Mouse (Mus musculus) lung, embryonic 14.5 days (tissue): ENCODE results near the gene Susd6. TPM values are rescaled to one million over a fixed set of nuclear protein-coding genes. Genes with fewer than 3 reads are reported as not detected.

Source experiments
- ATAC-seq: fragments of 200-750 bp; cut with Nextera tagmentation; 2 replicates; pipeline ENCODE4 v1.8.0; 2017; ENCODE audit warnings: mild to moderate bottlenecking, moderate TSS enrichment, moderate library complexity; ENCODE audit not compliant: insufficient read depth
- DNase-seq: peaks from one replicate; pipeline ENCODE4 v3.0.0-alpha.2; 2015
- H3K27ac ChIP-seq: fragments of 300-500 bp; sonication (generic); 2 replicates; pipeline ENCODE4 v1.5.1; 2014; ENCODE audit warnings: low read depth, mild to moderate bottlenecking, moderate library complexity
- H3K27me3 ChIP-seq: fragments of 300-500 bp; sonication (generic); 2 replicates; pipeline ENCODE4 v1.6.1; 2014; ENCODE audit warnings: low read length, control low read depth; ENCODE audit not compliant: insufficient read depth
- H3K36me3 ChIP-seq: fragments of 300-500 bp; sonication (generic); 2 replicates; pipeline ENCODE4 v1.6.1; 2014; ENCODE audit warnings: control low read depth; ENCODE audit not compliant: insufficient read depth
- H3K4me1 ChIP-seq: fragments of 300-500 bp; sonication (generic); 2 replicates; pipeline ENCODE4 v1.6.1; 2014; ENCODE audit warnings: antibody characterized with exemption, control low read depth; ENCODE audit not compliant: insufficient read depth
- H3K4me2 ChIP-seq: fragments of 300-500 bp; sonication (generic); 2 replicates; pipeline ENCODE4 v1.6.1; 2014; ENCODE audit warnings: mild to moderate bottlenecking
- H3K4me3 ChIP-seq: fragments of 300-500 bp; sonication (generic); 2 replicates; pipeline ENCODE4 v1.5.1; 2014; ENCODE audit warnings: low read depth, low read length
- H3K9ac ChIP-seq: fragments of 300-500 bp; sonication (generic); 2 replicates; pipeline ENCODE4 v1.6.1; 2014
- H3K9me3 ChIP-seq: fragments of 300-500 bp; sonication (generic); 2 replicates; pipeline ENCODE4 v1.6.1; 2016; ENCODE audit warnings: low read depth, low read length, control low read depth
- CTCF ChIP-seq: IDR thresholded peaks from 2 replicates; pipeline ENCODE4 v1.5.1; 2016; ENCODE audit warnings: antibody characterized with exemption, low read depth
- WGBS: fragments of 180-500 bp; shearing (Covaris S2); extraction: QIAGEN DNeasy Blood & Tissue Kit; methylation state at CpG from one replicate; pipeline ENCODE4 v1.1.7; 2014; 5-methylcytosine and 5-hydroxymethylcytosine counted together
- polyA plus RNA-seq: library from polyadenylated mRNA; unstranded; fragments of >200 nt; fragmentation: Nextera tagmentation; extraction: Ambion mirVana; gene quantifications from 2 replicates; pipeline ENCODE4 v1.2.1, GENCODE M21; 2014

Gene Susd6
- polyA plus RNA-seq, 1 experiment from 2014 or later, result 20.5 TPM

DNA sequence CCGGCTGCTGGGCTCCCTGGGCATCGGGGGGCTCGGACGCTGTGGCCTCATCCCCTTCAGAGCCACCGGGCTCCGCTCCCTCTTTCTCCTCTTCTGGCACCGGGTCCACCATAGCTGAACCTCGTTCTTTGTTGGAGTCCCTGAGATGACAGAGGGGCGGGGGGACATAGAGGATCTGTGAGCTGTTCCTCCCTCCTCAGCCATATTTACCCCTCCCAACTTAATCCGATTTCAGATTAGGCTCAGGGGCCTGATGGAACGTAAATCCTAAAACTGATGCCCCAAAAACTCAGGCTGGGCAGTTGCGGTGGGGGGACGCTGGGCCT is 31.0 kb upstream of the Susd6 start:
- no peak for TF ChIP-seq CTCF
- no peak overlapping the region for H3K27ac ChIP-seq
- peaks cover 7% of the 10 kb centered on the region for H3K4me1 ChIP-seq
- H3K9me3 ChIP-seq, result no peaks in the 10 kb centered on the region
- peaks cover 65% of the 10 kb centered on the region for H3K27me3 ChIP-seq
- DNase-seq (no peak), ATAC-seq (no peak)
- no peaks in the 10 kb centered on the region for H3K36me3 ChIP-seq
- peak overlapping the region; percentile 97 for H3K4me2 ChIP-seq
- peak overlapping the region; percentile 59 for H3K4me3 ChIP-seq
- H3K9ac ChIP-seq, result peak overlapping the region; percentile 42; the same call in 1 of the 2 replicates
- 13% methylated on average over 13 of the region's 13 CpGs for WGBS

DNA sequence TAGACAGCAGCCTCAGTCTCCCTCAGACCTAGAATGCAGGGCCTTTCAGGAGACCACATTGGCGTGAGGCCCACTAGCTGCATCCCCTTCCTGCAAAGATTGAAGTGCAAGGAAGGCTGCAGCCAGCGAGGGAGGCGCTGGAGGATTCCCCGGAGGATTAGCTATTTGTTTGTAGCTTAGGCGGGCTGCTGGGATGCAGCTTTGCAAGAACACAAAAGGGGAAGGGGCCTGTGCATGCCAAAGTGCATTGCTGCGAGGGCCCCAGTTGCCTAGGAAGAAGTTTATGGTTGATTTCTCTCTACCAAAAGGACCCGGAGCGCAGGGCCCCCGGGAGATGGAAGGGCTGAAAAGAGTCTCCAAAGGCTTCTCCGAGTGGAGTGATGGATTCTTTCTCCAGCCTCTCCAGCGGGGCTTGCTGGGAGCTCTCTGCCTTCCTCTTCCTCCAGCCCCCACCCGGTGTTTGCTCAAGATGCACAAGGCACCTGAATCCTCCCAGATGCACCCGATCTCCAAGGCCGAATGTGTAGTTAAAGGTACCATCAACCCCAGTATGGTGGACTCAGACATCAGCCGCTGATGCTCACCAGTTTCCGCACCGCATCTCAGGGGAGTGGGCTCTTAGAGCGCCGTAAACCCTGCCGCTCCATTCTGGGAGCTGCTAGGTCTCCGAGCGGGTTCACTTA is 30.5 kb upstream of the Susd6 start:
- H3K27me3 ChIP-seq, result peaks cover 65% of the 10 kb centered on the region
- DNase-seq (peak; percentile 26), ATAC-seq (no peak)
- no peak for TF ChIP-seq CTCF
- H3K9ac ChIP-seq, result no peak overlapping the region
- H3K27ac ChIP-seq, result no peak overlapping the region
- H3K4me3 ChIP-seq, result peak overlapping the region; percentile 59
- no peaks in the 10 kb centered on the region for H3K36me3 ChIP-seq
- H3K4me2 ChIP-seq, result peak overlapping the region; percentile 97
- H3K4me1 ChIP-seq, result peaks cover 7% of the 10 kb centered on the region
- no peaks in the 10 kb centered on the region for H3K9me3 ChIP-seq
- 2% methylated on average over 22 of the region's 22 CpGs for WGBS

DNA sequence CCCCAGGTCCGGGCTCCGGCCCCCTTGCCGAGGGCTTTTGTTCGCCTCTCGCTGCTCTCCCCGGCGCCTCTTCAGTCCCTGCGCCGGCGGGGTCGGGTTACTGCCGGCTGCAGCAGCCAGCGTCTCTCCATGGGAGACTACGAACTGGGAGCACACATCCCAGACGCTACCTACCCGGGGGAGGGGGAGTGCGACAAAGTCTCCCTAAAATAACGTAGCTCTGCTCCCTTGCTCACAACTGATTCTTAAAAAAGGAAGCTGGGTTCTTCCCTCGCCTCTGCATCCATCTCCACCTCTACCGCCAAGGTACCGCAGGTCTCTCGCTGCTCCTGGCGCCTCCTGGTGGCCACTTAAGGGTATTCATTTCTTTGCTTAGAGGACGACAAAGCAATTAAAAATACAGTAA is 29.9 kb upstream of the Susd6 start, which contains the start of gene Ccdc177:
Gene Ccdc177, minus strand, starts transcription at position 292 of the 406 bp plus-strand sequence.
- ATAC-seq, result no peak
- Histone ChIP-seq H3K4me1 (peaks cover 7% of the 10 kb centered on the region), H3K27me3 (peaks cover 65% of the 10 kb centered on the region), H3K27ac (no peak within 1 kb of the TSS), H3K9me3 (no peaks in the 10 kb centered on the region), H3K4me2 (peak within 1 kb of the TSS; percentile 97), H3K4me3 (peak within 1 kb of the TSS; percentile 59), H3K36me3 (no peaks in the 10 kb centered on the region), H3K9ac (no peak within 1 kb of the TSS)
- peak; percentile 91 for TF ChIP-seq CTCF
- under 1% methylated on average over 24 of the region's 24 CpGs for WGBS
- DNase-seq, result peak; percentile 86

DNA sequence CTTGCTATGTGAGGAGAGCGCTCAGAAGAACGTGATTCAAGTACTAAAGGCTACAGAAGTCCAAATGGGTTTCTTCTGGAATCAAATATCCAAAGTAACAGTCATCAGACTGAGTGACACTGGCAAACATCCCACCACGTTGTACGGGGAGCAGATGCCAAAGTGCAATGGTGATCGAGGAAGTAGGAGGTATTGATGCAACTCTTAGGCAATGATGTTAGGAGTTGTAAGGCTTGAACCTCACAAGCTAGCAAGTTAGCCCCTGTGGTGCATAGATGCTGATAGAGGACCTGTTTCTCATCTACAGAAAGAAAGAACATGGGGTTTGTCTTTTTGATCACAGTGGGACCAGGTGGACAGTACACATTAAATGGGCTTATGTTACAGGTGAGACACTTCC is 27.3 kb upstream of the Susd6 start:
- WGBS, result 75% methylated on average over 5 of the region's 5 CpGs
- ATAC-seq, result no peak
- no peak for DNase-seq
- TF ChIP-seq CTCF, result no peak
- Histone ChIP-seq H3K36me3 (no peaks in the 10 kb centered on the region), H3K27me3 (peaks cover 39% of the 10 kb centered on the region), H3K27ac (no peak overlapping the region), H3K9ac (no peak overlapping the region), H3K4me3 (no peak overlapping the region), H3K9me3 (no peaks in the 10 kb centered on the region), H3K4me1 (0 out of 2 replicates have a peak, but pooled peaks cover 3% of the 10 kb centered on the region), H3K4me2 (no peak overlapping the region)

DNA sequence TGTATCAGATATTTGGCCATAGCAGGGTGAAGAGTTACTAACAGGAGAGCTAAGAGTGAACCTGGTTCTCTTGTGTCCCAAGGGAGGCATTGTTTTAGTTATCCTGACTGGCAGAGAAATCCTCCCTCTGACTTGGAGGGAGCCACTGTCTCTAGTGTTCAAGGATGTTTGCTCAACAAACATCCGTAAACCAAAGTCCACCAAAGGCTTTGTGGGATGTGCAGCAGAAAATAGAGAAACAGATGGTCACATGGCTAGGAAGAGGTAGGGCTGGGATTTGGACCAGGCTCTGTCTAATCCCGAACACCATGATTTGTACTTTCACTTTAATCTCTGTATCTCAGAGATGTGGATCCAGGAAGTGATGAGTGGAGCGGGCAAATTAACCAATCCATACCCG is 26.2 kb upstream of the Susd6 start:
- no peak overlapping the region for H3K9ac ChIP-seq
- ATAC-seq, result no peak
- H3K4me3 ChIP-seq, result no peak overlapping the region
- H3K4me2 ChIP-seq, result no peak overlapping the region
- H3K27ac ChIP-seq, result no peak overlapping the region
- H3K4me1 ChIP-seq, result no peaks in the 10 kb centered on the region
- no peaks in the 10 kb centered on the region for H3K9me3 ChIP-seq
- no peak for TF ChIP-seq CTCF
- 56% methylated on average over 4 of the region's 4 CpGs for WGBS
- DNase-seq, result no peak
- H3K27me3 ChIP-seq, result peaks cover 27% of the 10 kb centered on the region
- no peaks in the 10 kb centered on the region for H3K36me3 ChIP-seq

DNA sequence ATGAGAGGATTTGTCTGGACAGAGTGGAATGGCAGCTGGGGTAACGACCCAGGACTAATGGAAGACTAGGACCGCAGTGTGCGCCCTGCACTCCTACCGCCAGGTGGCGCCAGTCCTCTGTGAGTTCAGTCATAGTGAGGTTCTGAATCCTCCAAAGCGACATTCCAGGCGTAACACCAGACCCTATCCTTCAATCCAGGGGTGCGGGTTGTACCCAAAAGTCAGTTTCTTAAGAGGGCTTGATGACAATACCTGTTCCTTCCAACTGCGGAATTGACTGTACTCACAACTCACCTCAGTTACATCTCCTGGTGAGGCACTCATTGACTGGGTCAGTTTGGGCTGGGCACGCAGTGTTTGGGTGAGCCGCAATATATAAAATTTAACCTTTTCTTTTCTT is 20.6 kb upstream of the Susd6 start:
- Histone ChIP-seq H3K36me3 (no peaks in the 10 kb centered on the region), H3K27me3 (no peaks in the 10 kb centered on the region), H3K9me3 (no peaks in the 10 kb centered on the region), H3K4me3 (no peak overlapping the region), H3K4me2 (no peak overlapping the region), H3K9ac (no peak overlapping the region), H3K4me1 (no peaks in the 10 kb centered on the region), H3K27ac (no peak overlapping the region)
- ATAC-seq, result peak; percentile 94
- TF ChIP-seq CTCF, result peak; percentile 99
- DNase-seq, result peak; percentile 96
- 17% methylated on average over 11 of the region's 11 CpGs for WGBS

DNA sequence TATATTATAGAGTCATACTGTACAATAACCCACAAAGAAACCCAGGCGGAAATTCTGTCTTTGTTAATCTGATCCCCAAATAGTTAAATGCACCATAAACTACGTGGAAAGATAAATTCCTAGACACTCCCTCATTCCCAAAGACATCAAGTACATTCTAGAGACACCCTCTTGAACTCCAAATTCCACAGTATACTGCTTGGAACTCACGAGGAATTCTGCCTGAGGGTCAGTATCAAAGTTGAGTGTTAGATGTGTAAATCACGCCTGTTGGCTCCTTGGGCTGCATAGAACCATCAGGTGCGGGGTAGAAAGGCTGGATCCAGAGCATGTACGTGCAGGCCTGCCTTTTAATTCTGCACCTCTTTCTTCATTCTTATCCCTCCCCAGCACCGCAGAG is 15.5 kb upstream of the Susd6 start:
- Histone ChIP-seq H3K27me3 (no peaks in the 10 kb centered on the region), H3K4me1 (no peaks in the 10 kb centered on the region), H3K27ac (no peak overlapping the region), H3K36me3 (no peaks in the 10 kb centered on the region), H3K9me3 (no peaks in the 10 kb centered on the region), H3K9ac (no peak overlapping the region), H3K4me2 (no peak overlapping the region), H3K4me3 (no peak overlapping the region)
- DNase-seq, result no peak
- ATAC-seq, result no peak
- 49% methylated on average over 7 of the region's 7 CpGs for WGBS
- no peak for TF ChIP-seq CTCF
